Mouse (Mus musculus) urinary bladder, postnatal 25 days (tissue): ENCODE measurements around the gene Hscb.
A peak's percentile ranks its signal among the peaks of the same experiment; 100 is the strongest.

ENCODE experiments used
- DNase-seq: peaks from one replicate; pipeline ENCODE4 v3.0.0; 2022; ENCODE audit warnings: low spot score

Gene Hscb

GRCm38 (mm10) chr5:110831036-110831720, 8.4 kb downstream of the Hscb start:
- DNase-seq = no peak

GRCm38 (mm10) chr5:110827576-110827975, 12.0 kb downstream of the Hscb start:
- DNase-seq = no peak

- no peak for DNase-seq
Observed at GRCm38 (mm10) chr5:110826781-110827495, 12.6 kb downstream of the Hscb start.

- no peak for DNase-seq
Observed at GRCm38 (mm10) chr5:110824421-110824820, 15.2 kb downstream of the Hscb start.

GRCm38 (mm10) chr5:110809667-110810325, 29.8 kb downstream of the Hscb start, which contains the start of gene Ulk1:
TSS of gene Ulk1 (minus strand) at chr5:110810097.
- DNase-seq = peak; percentile 98

- DNase-seq = peak; percentile 29
Observed at GRCm38 (mm10) chr5:110808821-110809666, 30.5 kb downstream of the Hscb start.

GRCm38 (mm10) chr5:110808061-110808631, 31.4 kb downstream of the Hscb start:
- DNase-seq = peak; percentile 83

- DNase-seq = no peak
Observed at GRCm38 (mm10) chr5:110807453-110807852, 32.1 kb downstream of the Hscb start.

GRCm38 (mm10) chr5:110806676-110807075, 32.9 kb downstream of the Hscb start:
- no peak for DNase-seq

GRCm38 (mm10) chr5:110806154-110806553, 33.4 kb downstream of the Hscb start:
- no peak for DNase-seq

GRCm38 (mm10) chr5:110804012-110804743, 35.4 kb downstream of the Hscb start:
- no peak for DNase-seq

- DNase-seq = no peak
Observed at GRCm38 (mm10) chr5:110802809-110803208, 36.8 kb downstream of the Hscb start.

GRCm38 (mm10) chr5:110802186-110802585, 37.4 kb downstream of the Hscb start:
- no peak for DNase-seq

- DNase-seq = no peak
Observed at GRCm38 (mm10) chr5:110801036-110801624, 38.4 kb downstream of the Hscb start.

- DNase-seq = no peak
Observed at GRCm38 (mm10) chr5:110797696-110798095, 41.9 kb downstream of the Hscb start.

GRCm38 (mm10) chr5:110794363-110794762, 45.2 kb downstream of the Hscb start:
- DNase-seq = no peak

- peak; percentile 33 for DNase-seq
Observed at GRCm38 (mm10) chr5:110788684-110789083, 50.9 kb downstream of the Hscb start.

- no peak for DNase-seq
Observed at GRCm38 (mm10) chr5:110786081-110786835, 53.3 kb downstream of the Hscb start.

- DNase-seq = no peak
Observed at GRCm38 (mm10) chr5:110783150-110783549, 56.4 kb downstream of the Hscb start.
